Mouse (Mus musculus): ENCODE results near the gene Gm28036. TPM values are rescaled to one million over a fixed set of nuclear protein-coding genes. Genes with fewer than 3 reads are reported as not detected.

The Gm28036 gene
- polyA plus RNA-seq, 1 experiment from 2014 or later: 20.9 TPM

GRCm38 (mm10) chr2:156078421-156079182, 48.3 kb downstream of the Gm28036 start:
- no peak overlapping the region for H3K4me3 ChIP-seq
- no peak for ATAC-seq (replicated peaks)
- WGBS: 93% methylated on average over 16 of the region's 16 CpGs
- H3K27ac ChIP-seq: no peak overlapping the region
- no peaks in the 10 kb centered on the region for H3K27me3 ChIP-seq (replicated peaks)
- H3K36me3 ChIP-seq (replicated peaks): peaks cover 44% of the 10 kb centered on the region
- no peak overlapping the region for H3K9ac ChIP-seq
- no peak overlapping the region for H3K4me2 ChIP-seq
- H3K4me1 ChIP-seq: no peaks in the 10 kb centered on the region
- no peaks in the 10 kb centered on the region for H3K9me3 ChIP-seq

GRCm38 (mm10) chr2:156077461-156077860, 49.4 kb downstream of the Gm28036 start:
- WGBS: 90% methylated on average over 7 of the region's 7 CpGs
- no peak overlapping the region for H3K9ac ChIP-seq

GRCm38 (mm10) chr2:156073725-156074124, 53.2 kb downstream of the Gm28036 start:
- 95% methylated on average over 15 of the region's 15 CpGs for WGBS
- Histone ChIP-seq H3K9me3 (no peaks in the 10 kb centered on the region), H3K36me3 (replicated peaks) (peaks cover 58% of the 10 kb centered on the region), H3K27ac (no peak overlapping the region), H3K4me2 (no peak overlapping the region), H3K9ac (no peak overlapping the region), H3K4me3 (no peak overlapping the region), H3K27me3 (replicated peaks) (no peaks in the 10 kb centered on the region), H3K4me1 (no peaks in the 10 kb centered on the region)
- ATAC-seq (replicated peaks): no peak

More at GRCm38 (mm10) chr2:156077461-156077860, 49.4 kb downstream of the Gm28036 start:
- Histone ChIP-seq H3K27ac (no peak overlapping the region), H3K36me3 (replicated peaks) (peaks cover 53% of the 10 kb centered on the region), H3K27me3 (replicated peaks) (no peaks in the 10 kb centered on the region), H3K4me1 (no peaks in the 10 kb centered on the region), H3K4me3 (no peak overlapping the region), H3K9me3 (no peaks in the 10 kb centered on the region), H3K4me2 (no peak overlapping the region)
- ATAC-seq (replicated peaks): no peak

GRCm38 (mm10) chr2:156071236-156071635, 55.7 kb downstream of the Gm28036 start:
- Histone ChIP-seq H3K9ac (no peak overlapping the region), H3K4me1 (peaks cover 5% of the 10 kb centered on the region; the same call in 1 of the 2 replicates), H3K27me3 (replicated peaks) (no peaks in the 10 kb centered on the region), H3K27ac (no peak overlapping the region), H3K4me2 (no peak overlapping the region), H3K9me3 (no peaks in the 10 kb centered on the region), H3K4me3 (no peak overlapping the region), H3K36me3 (replicated peaks) (peaks cover 42% of the 10 kb centered on the region)
- WGBS: 92% methylated on average over 10 of the region's 10 CpGs
- no peak for ATAC-seq (replicated peaks)

GRCm38 (mm10) chr2:156067916-156068315, 59.0 kb downstream of the Gm28036 start:
- Histone ChIP-seq H3K9ac (no peak overlapping the region), H3K27me3 (replicated peaks) (no peaks in the 10 kb centered on the region), H3K27ac (no peak overlapping the region), H3K4me2 (no peak overlapping the region), H3K4me3 (no peak overlapping the region), H3K4me1 (peaks cover 11% of the 10 kb centered on the region; the same call in 1 of the 2 replicates), H3K36me3 (replicated peaks) (peaks cover 13% of the 10 kb centered on the region; the same call in 1 of the 2 replicates), H3K9me3 (no peaks in the 10 kb centered on the region)
- 96% methylated on average over 10 of the region's 10 CpGs for WGBS
- no peak for ATAC-seq (replicated peaks)

GRCm38 (mm10) chr2:156066126-156066525, 60.8 kb downstream of the Gm28036 start:
- no peaks in the 10 kb centered on the region for H3K9me3 ChIP-seq
- peak overlapping the region; percentile 84 for H3K4me2 ChIP-seq
- H3K36me3 ChIP-seq (replicated peaks): peaks cover 7% of the 10 kb centered on the region; the same call in 1 of the 2 replicates
- H3K27me3 ChIP-seq (replicated peaks): no peaks in the 10 kb centered on the region
- ATAC-seq (replicated peaks): peak; percentile 26
- H3K4me3 ChIP-seq: peak overlapping the region; percentile 82
- no peak overlapping the region for H3K27ac ChIP-seq
- peaks cover 11% of the 10 kb centered on the region; the same call in 1 of the 2 replicates for H3K4me1 ChIP-seq
- 32% methylated on average over 10 of the region's 10 CpGs for WGBS
- H3K9ac ChIP-seq: peak overlapping the region; percentile 72

GRCm38 (mm10) chr2:156065099-156066041, 61.5 kb downstream of the Gm28036 start, which contains the start of gene Spag4:
TSS of gene Spag4 (plus strand) at chr2:156065175.
- peak; percentile 85 for ATAC-seq (replicated peaks)
- Histone ChIP-seq H3K4me2 (peak within 1 kb of the TSS; percentile 84), H3K4me1 (peaks cover 11% of the 10 kb centered on the region; the same call in 1 of the 2 replicates), H3K9me3 (no peaks in the 10 kb centered on the region), H3K9ac (peak within 1 kb of the TSS; percentile 72), H3K27ac (peak within 1 kb of the TSS; percentile 85), H3K4me3 (peak within 1 kb of the TSS; percentile 82), H3K36me3 (replicated peaks) (peaks cover 7% of the 10 kb centered on the region; the same call in 1 of the 2 replicates), H3K27me3 (replicated peaks) (no peaks in the 10 kb centered on the region)
- under 1% methylated on average over 81 of the region's 81 CpGs for WGBS

GRCm38 (mm10) chr2:156052816-156053215, 74.1 kb downstream of the Gm28036 start, which contains the start of gene Fer1l4:
TSS of gene Fer1l4 (minus strand) at chr2:156052947.
- no peak within 1 kb of the TSS for H3K9ac ChIP-seq
- H3K27ac ChIP-seq: no peak within 1 kb of the TSS
- no peaks in the 10 kb centered on the region; the same call in 1 of the 2 replicates for H3K4me1 ChIP-seq
- no peaks in the 10 kb centered on the region for H3K9me3 ChIP-seq
- H3K4me2 ChIP-seq: no peak within 1 kb of the TSS
- WGBS: 88% methylated on average over 9 of the region's 9 CpGs
- no peaks in the 10 kb centered on the region for H3K36me3 ChIP-seq (replicated peaks)
- H3K4me3 ChIP-seq: no peak within 1 kb of the TSS
- ATAC-seq (replicated peaks): no peak
- no peaks in the 10 kb centered on the region for H3K27me3 ChIP-seq (replicated peaks)

GRCm38 (mm10) chr2:156047929-156048328, 79.0 kb downstream of the Gm28036 start:
- 6% methylated on average over 19 of the region's 19 CpGs for WGBS
- ATAC-seq (replicated peaks): no peak
- 0 out of 2 replicates have a peak overlapping the region, but pooled peaks have one; percentile 5 for H3K4me2 ChIP-seq

GRCm38 (mm10) chr2:156042903-156043302, 84.0 kb downstream of the Gm28036 start:
- 85% methylated on average over 8 of the region's 8 CpGs for WGBS

More at GRCm38 (mm10) chr2:156047929-156048328, 79.0 kb downstream of the Gm28036 start:
- H3K9me3 ChIP-seq: no peaks in the 10 kb centered on the region
- H3K27ac ChIP-seq: no peak overlapping the region
- no peaks in the 10 kb centered on the region; the same call in 1 of the 2 replicates for H3K4me1 ChIP-seq
- no peak overlapping the region for H3K9ac ChIP-seq
- no peaks in the 10 kb centered on the region for H3K36me3 ChIP-seq (replicated peaks)
- H3K27me3 ChIP-seq (replicated peaks): no peaks in the 10 kb centered on the region; the same call in 1 of the 2 replicates
- H3K4me3 ChIP-seq: no peak overlapping the region

GRCm38 (mm10) chr2:156039390-156039789, 87.5 kb downstream of the Gm28036 start:
- H3K27ac ChIP-seq: no peak overlapping the region
- no peak overlapping the region for H3K4me3 ChIP-seq
- H3K9me3 ChIP-seq: no peaks in the 10 kb centered on the region
- H3K9ac ChIP-seq: no peak overlapping the region
- no peaks in the 10 kb centered on the region for H3K4me1 ChIP-seq
- H3K27me3 ChIP-seq (replicated peaks): no peaks in the 10 kb centered on the region
- 94% methylated on average over 3 of the region's 3 CpGs for WGBS
- no peaks in the 10 kb centered on the region for H3K36me3 ChIP-seq (replicated peaks)
- H3K4me2 ChIP-seq: no peak overlapping the region
- no peak for ATAC-seq (replicated peaks)

More at GRCm38 (mm10) chr2:156042903-156043302, 84.0 kb downstream of the Gm28036 start:
- H3K27ac ChIP-seq: no peak overlapping the region
- H3K9me3 ChIP-seq: no peaks in the 10 kb centered on the region
- H3K4me1 ChIP-seq: no peaks in the 10 kb centered on the region; the same call in 1 of the 2 replicates
- H3K36me3 ChIP-seq (replicated peaks): no peaks in the 10 kb centered on the region
- H3K4me2 ChIP-seq: no peak overlapping the region
- H3K4me3 ChIP-seq: no peak overlapping the region
- H3K27me3 ChIP-seq (replicated peaks): no peaks in the 10 kb centered on the region; the same call in 1 of the 2 replicates
- no peak for ATAC-seq (replicated peaks)
- no peak overlapping the region for H3K9ac ChIP-seq

- ATAC-seq (replicated peaks): no peak
- Histone ChIP-seq H3K4me3 (no peak overlapping the region), H3K4me2 (no peak overlapping the region), H3K9ac (no peak overlapping the region), H3K27me3 (replicated peaks) (no peaks in the 10 kb centered on the region), H3K9me3 (no peaks in the 10 kb centered on the region), H3K36me3 (replicated peaks) (no peaks in the 10 kb centered on the region), H3K27ac (no peak overlapping the region), H3K4me1 (no peaks in the 10 kb centered on the region)
Measured at GRCm38 (mm10) chr2:156025482-156025881, 101.4 kb downstream of the Gm28036 start.
